Mouse (Mus musculus) kidney, postnatal 0 days (tissue): ENCODE data around the gene Gm21970. TPM values are rescaled to one million over a fixed set of nuclear protein-coding genes. Genes with fewer than 3 reads are reported as not detected.
A peak's percentile ranks its signal among the peaks of the same experiment; 100 is the strongest.

Experiments used
- ATAC-seq: fragments of 200-750 bp; cut with Nextera tagmentation; replicated peaks from 2 replicates; pipeline ENCODE4 v1.8.0; 2017; ENCODE audit warnings: low read depth, moderate number of reproducible peaks, moderate TSS enrichment, moderate library complexity; ENCODE audit not compliant: low FRiP score
- DNase-seq: peaks from one replicate; pipeline ENCODE4 v3.0.0-alpha.2; 2016; ENCODE audit warnings: low spot score
- H3K27ac ChIP-seq: fragments of 300-500 bp; sonication (generic); 2 replicates; pipeline ENCODE4 v1.5.1; 2014; ENCODE audit warnings: mild to moderate bottlenecking
- H3K27me3 ChIP-seq: fragments of 300-500 bp; sonication (generic); 2 replicates; pipeline ENCODE4 v1.6.1; 2014; ENCODE audit warnings: low read length, mixed read lengths; ENCODE audit not compliant: insufficient read depth
- H3K36me3 ChIP-seq: fragments of 300-500 bp; sonication (generic); 2 replicates; pipeline ENCODE4 v1.6.1; 2014; ENCODE audit warnings: low read length, mixed read lengths; ENCODE audit not compliant: insufficient read depth
- H3K4me1 ChIP-seq: fragments of 300-500 bp; sonication (generic); replicated peaks from 2 replicates; pipeline ENCODE4 v1.6.1; 2014; ENCODE audit warnings: antibody characterized with exemption, low read length, mixed read lengths; ENCODE audit not compliant: insufficient read depth
- H3K4me2 ChIP-seq: fragments of 300-500 bp; sonication (generic); 2 replicates; pipeline ENCODE4 v1.6.1; 2014; ENCODE audit warnings: mild to moderate bottlenecking, low read length, moderate library complexity, mixed read lengths
- H3K4me3 ChIP-seq: fragments of 300-500 bp; sonication (generic); replicated peaks from 2 replicates; pipeline ENCODE4 v1.5.1; 2014; ENCODE audit warnings: low read depth, low read length
- H3K9ac ChIP-seq: fragments of 300-500 bp; sonication (generic); 2 replicates; pipeline ENCODE4 v1.6.1; 2014; ENCODE audit warnings: low read depth, low read length
- H3K9me3 ChIP-seq: fragments of 300-500 bp; sonication (generic); replicated peaks from 2 replicates; pipeline ENCODE4 v1.6.1; 2016; ENCODE audit warnings: low read length, inconsistent platforms, mixed read lengths
- CTCF ChIP-seq: IDR thresholded peaks from 2 replicates; pipeline ENCODE4 v1.5.1; 2016; ENCODE audit warnings: antibody characterized with exemption, low read depth, mild to moderate bottlenecking, moderate library complexity
- WGBS: fragments of 180-500 bp; shearing (Covaris S2); extraction: QIAGEN DNeasy Blood & Tissue Kit; methylation state at CpG from one replicate; pipeline ENCODE4 v1.1.7; 2014; 5-methylcytosine and 5-hydroxymethylcytosine counted together
- polyA plus RNA-seq: library from polyadenylated mRNA; unstranded; fragments of >200 nt; fragmentation: Nextera tagmentation; extraction: Ambion mirVana; gene quantifications from 2 replicates; pipeline ENCODE4 v1.2.1, GENCODE M21; 2015

Gm21970 gene
- 0.33 TPM in 1 of 2 replicates, not detected in the other for polyA plus RNA-seq

DNA sequence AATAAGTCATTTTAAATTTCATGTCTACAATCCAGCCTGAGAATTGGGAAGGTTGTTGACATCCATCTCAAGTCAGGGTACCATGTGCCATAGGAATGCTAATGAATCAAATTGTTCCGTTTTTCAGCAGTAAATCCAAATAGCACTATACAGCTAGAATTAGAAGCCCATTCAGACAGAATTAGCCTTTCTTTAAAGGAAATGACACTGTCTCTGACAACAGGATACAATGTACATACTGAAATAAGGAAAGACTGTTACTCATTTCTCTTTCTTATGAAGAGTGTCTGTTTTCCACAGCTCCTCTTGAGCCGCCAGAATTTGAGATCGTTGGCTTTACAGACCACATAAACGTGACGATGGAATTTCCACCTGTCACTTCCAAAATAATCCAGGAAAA lies at the start of gene Gm21970:
TSS of gene Gm21970 (plus strand) at position 301 of the 400 bp plus-strand sequence.
- TF ChIP-seq CTCF: no peak
- no peak within 1 kb of the TSS for H3K27ac ChIP-seq
- H3K4me2 ChIP-seq: no peak within 1 kb of the TSS
- H3K9me3 ChIP-seq: no peaks in the 10 kb centered on the region
- 79% methylated on average over 5 of the region's 5 CpGs for WGBS
- H3K4me1 ChIP-seq: no peaks in the 10 kb centered on the region
- no peak for DNase-seq
- no peak within 1 kb of the TSS for H3K9ac ChIP-seq
- ATAC-seq: no peak
- H3K27me3 ChIP-seq: no peaks in the 10 kb centered on the region
- peaks cover 34% of the 10 kb centered on the region for H3K36me3 ChIP-seq
- H3K4me3 ChIP-seq: no peak within 1 kb of the TSS

DNA sequence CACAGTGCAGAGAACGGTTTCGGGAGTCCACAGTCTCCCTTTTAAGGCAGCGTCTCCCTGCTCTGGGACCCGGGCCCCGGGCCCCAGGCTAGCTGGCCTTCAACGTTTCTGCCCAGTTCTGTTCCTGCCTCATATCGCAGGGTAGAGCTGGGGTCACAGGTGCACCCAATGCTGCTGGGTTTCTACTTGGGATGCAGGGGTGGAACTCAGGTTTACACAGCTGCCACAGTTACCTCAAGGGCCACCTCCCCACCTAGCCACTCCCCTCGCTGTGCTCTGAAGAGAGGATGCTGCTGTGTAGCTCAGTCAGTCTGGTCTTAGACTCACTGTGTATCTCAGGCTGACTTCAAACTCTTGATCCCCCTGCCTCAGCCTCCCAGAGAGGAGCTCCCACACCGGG lies 45.0 kb upstream of the Gm21970 start:
- no peaks in the 10 kb centered on the region for H3K36me3 ChIP-seq
- no peak overlapping the region for H3K4me3 ChIP-seq
- 70% methylated on average over 9 of the region's 9 CpGs for WGBS
- ATAC-seq (no peak), DNase-seq (no peak)
- H3K27me3 ChIP-seq: peaks cover 4% of the 10 kb centered on the region; the same call in 1 of the 2 replicates
- no peaks in the 10 kb centered on the region for H3K9me3 ChIP-seq
- H3K9ac ChIP-seq: no peak overlapping the region
- TF ChIP-seq CTCF: no peak
- H3K27ac ChIP-seq: no peak overlapping the region
- H3K4me1 ChIP-seq: no peaks in the 10 kb centered on the region
- H3K4me2 ChIP-seq: no peak overlapping the region

DNA sequence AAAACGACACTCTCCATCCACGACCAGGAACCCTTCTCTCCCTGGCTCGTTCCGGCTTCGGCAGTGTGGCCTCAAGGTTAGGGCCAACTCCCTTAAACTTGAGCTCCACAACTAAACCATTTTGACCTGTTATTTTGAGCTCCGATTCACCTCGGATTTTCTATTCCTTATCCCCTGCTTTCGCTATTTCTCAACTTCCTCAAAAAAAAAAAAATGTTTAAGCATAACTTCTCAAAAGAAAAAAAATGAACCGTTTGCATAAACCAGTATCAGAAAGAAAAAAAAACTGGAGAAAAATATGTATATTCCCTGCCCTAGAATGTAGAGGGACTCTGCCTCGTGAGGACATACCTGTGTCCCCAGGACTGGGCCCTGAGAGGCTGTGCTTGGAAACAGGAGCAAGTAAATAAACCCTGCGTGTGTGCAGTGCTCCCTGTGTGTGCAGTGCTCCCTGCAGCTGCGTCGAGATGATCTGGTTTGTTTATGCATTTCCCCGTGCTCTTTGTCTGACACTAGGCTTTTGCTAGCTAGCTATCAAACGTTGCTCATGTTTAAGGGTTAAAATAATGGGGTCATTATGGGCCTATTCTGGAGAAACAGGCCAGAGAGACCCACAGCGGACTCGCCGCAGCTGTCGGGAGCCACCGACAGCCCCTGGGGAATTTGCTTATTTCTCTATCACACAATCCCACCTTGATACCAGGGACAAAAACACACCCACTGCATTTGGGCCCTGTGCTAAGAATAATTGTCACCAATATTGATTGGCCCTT lies 43.8 kb upstream of the Gm21970 start:
- WGBS: 70% methylated on average over 20 of the region's 20 CpGs
- H3K9ac ChIP-seq: no peak overlapping the region
- H3K4me3 ChIP-seq: no peak overlapping the region
- no peaks in the 10 kb centered on the region for H3K4me1 ChIP-seq
- H3K27me3 ChIP-seq: peaks cover 4% of the 10 kb centered on the region; the same call in 1 of the 2 replicates
- no peak overlapping the region for H3K4me2 ChIP-seq
- H3K27ac ChIP-seq: no peak overlapping the region
- DNase-seq: no peak
- H3K9me3 ChIP-seq: no peaks in the 10 kb centered on the region
- no peak for ATAC-seq
- H3K36me3 ChIP-seq: no peaks in the 10 kb centered on the region
- TF ChIP-seq CTCF: no peak

DNA sequence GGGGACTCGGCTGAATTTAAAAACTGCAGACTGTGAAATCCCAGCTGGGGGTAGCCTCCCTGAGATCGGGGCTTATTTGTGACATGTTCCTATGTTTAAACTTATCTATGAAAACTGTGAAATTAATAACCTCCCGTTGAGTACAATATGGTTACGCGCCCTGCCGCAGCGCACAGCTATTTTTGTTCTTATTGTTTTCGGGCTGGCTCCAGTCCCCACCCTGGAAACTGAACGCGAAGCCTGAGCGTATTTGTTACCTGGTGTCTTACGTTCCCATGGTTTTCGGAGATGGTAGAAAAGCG lies 43.3 kb upstream of the Gm21970 start:
- no peaks in the 10 kb centered on the region for H3K4me1 ChIP-seq
- H3K9ac ChIP-seq: no peak overlapping the region
- no peak overlapping the region for H3K27ac ChIP-seq
- H3K9me3 ChIP-seq: no peaks in the 10 kb centered on the region
- no peaks in the 10 kb centered on the region for H3K36me3 ChIP-seq
- TF ChIP-seq CTCF: no peak
- 83% methylated on average over 14 of the region's 14 CpGs for WGBS
- no peak for ATAC-seq
- no peak for DNase-seq
- no peak overlapping the region for H3K4me3 ChIP-seq
- no peak overlapping the region for H3K4me2 ChIP-seq
- peaks cover 7% of the 10 kb centered on the region; the same call in 1 of the 2 replicates for H3K27me3 ChIP-seq

DNA sequence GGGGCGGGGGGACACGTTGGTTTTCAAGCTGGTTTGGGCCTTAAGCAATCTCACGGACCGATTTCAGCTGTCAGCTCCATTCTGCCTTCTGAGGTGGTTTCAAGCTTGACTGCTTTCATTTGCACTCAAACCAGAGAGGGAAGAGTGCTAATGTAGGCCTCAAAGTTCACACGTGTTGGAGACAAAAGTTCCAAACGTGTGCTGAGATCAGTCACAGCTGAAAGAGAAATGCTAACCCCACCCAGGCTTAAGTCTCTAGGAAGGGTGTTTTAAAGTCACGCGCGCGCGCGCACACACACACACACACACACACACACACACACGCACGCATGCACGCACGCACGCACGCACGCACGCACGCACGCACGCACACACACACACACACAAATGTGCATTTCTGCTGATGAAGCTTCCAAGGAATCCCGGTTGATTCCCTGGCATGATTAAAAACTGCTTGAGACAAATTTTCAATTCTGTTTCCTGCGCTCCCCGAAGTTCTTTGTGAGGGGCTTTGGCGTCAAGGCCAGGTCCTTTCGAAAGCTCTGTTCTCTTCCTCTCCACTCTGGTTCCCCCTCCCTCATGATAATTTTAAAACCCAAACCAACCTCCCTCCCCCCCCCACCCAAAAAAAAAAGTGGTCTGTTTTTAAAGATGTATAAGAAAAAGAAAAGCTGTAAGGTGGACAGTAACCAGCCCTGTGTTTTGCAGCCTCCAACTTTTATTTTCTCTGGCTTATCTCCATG lies 42.8 kb upstream of the Gm21970 start:
- Histone ChIP-seq H3K36me3 (no peaks in the 10 kb centered on the region), H3K4me2 (no peak overlapping the region), H3K9me3 (no peaks in the 10 kb centered on the region), H3K4me1 (no peaks in the 10 kb centered on the region), H3K4me3 (no peak overlapping the region), H3K27ac (no peak overlapping the region), H3K27me3 (peaks cover 7% of the 10 kb centered on the region; the same call in 1 of the 2 replicates), H3K9ac (no peak overlapping the region)
- DNase-seq: no peak
- WGBS: 73% methylated on average over 28 of the region's 28 CpGs
- no peak for ATAC-seq
- TF ChIP-seq CTCF: no peak

DNA sequence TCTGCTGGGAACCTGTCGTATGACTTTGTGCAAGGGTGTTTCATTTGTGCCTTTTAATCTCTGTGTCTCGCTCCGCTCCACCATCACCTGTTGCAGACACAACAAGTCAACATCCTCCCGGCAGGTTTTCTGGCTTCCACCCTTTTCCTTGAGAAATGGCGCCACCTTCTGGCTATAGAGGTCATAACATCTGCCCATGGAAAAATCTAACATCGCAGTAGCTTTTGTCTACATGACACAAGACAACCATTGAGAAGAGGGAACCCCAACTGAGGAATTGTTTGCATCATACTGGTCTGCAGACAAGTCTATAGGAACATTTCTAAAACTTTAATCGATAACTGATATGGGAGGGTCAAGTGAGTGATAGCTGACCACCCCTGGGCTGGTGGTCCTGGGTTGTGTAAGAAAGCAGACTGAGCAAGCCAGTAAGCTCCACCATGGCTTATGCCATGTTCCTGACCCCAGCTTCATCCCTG lies 39.4 kb upstream of the Gm21970 start:
- H3K4me3 ChIP-seq: no peak overlapping the region
- DNase-seq (peak; percentile 82), ATAC-seq (no peak)
- no peaks in the 10 kb centered on the region for H3K4me1 ChIP-seq
- H3K36me3 ChIP-seq: no peaks in the 10 kb centered on the region
- no peak overlapping the region for H3K27ac ChIP-seq
- H3K9me3 ChIP-seq: no peaks in the 10 kb centered on the region
- TF ChIP-seq CTCF: peak; percentile 91
- peaks cover 7% of the 10 kb centered on the region; the same call in 1 of the 2 replicates for H3K27me3 ChIP-seq
- H3K4me2 ChIP-seq: no peak overlapping the region
- H3K9ac ChIP-seq: no peak overlapping the region
- 4% methylated on average over 7 of the region's 7 CpGs for whole genome bisulfite sequencing
